Mouse (Mus musculus) bone marrow macrophage, adult 2 months (primary cell): ENCODE measurements around the gene Plin2.
"Not testable (repeated sequence)": the region's sequence is repeated elsewhere in the genome, so short reads cannot be mapped to it uniquely, and the experiment has no call there.

ENCODE experiments used
- CTCF ChIP-seq: IDR thresholded peaks from 2 replicates; pipeline ENCODE4 v1.5.1; 2012; ENCODE audit warnings: low read depth, mild to moderate bottlenecking, low read length, moderate library complexity
- POLR2A ChIP-seq: IDR thresholded peaks from 2 replicates; pipeline ENCODE4 v1.6.1; 2012; ENCODE audit warnings: mild to moderate bottlenecking, low read depth, low read length, borderline replicate concordance

- not testable (repeated sequence) for TF ChIP-seq CTCF, POLR2A
Measured at GRCm38 (mm10) chr4:86622532-86622931, 47.3 kb downstream of the Plin2 start.
